Mouse (Mus musculus) heart, adult 2 months (tissue): ENCODE measurements around the gene Pitpnm3.

ENCODE experiments used
- CTCF ChIP-seq: fragments of 200-600 bp; IDR thresholded peaks from 2 replicates; pipeline ENCODE4 v1.8.1; 2022; ENCODE audit warnings: antibody characterized with exemption, mild to moderate bottlenecking, moderate library complexity
- EP300 ChIP-seq: fragments of 200-500 bp; IDR thresholded peaks from 2 replicates; pipeline ENCODE4 v1.6.1; 2011; ENCODE audit warnings: low read depth, low read length, control low read depth; ENCODE audit not compliant: insufficient read depth

GRCm38 (mm10) chr11:72017253-72017601, 118.4 kb downstream of the Pitpnm3 start:
- TF ChIP-seq CTCF, result no peak
- TF ChIP-seq EP300, result no peak
